Mouse (Mus musculus) Patski (cell line): Measurements from ENCODE around the gene Arsg. TPM values are rescaled to one million over a fixed set of nuclear protein-coding genes. Genes with fewer than 3 reads are reported as not detected.

ENCODE experiments used
- ATAC-seq: fragments of 100-300 bp; one replicate; pipeline ENCODE4 v1.8.0; 2021
- CTCF ChIA-PET: fragments of 350-600 bp; sonication (Branson Sonifier 250); formaldehyde crosslinking; loops from one replicate; lab custom pipeline; 2022; ENCODE audit warnings: inconsistent platforms; lab: Charles Lee
- POLR2A ChIA-PET: fragments of 350-600 bp; sonication (Branson Sonifier 250); formaldehyde crosslinking; loops from one replicate; lab custom pipeline; 2022; ENCODE audit warnings: antibody characterized with exemption, inconsistent platforms; lab: Charles Lee
- DNase-seq: peaks from one replicate; pipeline ENCODE4 v3.0.0-alpha.2; 2011; ENCODE audit warnings: low read depth, low spot score
- H3K27me3 ChIP-seq: fragments of 371-371 bp; one replicate; pipeline ENCODE4 v1.5.1; 2021
- CTCF ChIP-seq: fragments of 100-300 bp; IDR thresholded peaks from one replicate; pipeline ENCODE4 v1.5.1; 2021
- in situ Hi-C: fragments of 300-500 bp; cut with MboI; formaldehyde crosslinking; loops from 3 replicates; pipeline ENCODE4 v1.11.1; 2018; ENCODE audit warnings: low pct_unique_long_range_greater_than_20kb, mixed read lengths
- polyA plus RNA-seq: library from polyadenylated mRNA; unstranded; gene quantifications from one replicate; pipeline ENCODE4 v1.2.3, GENCODE M21; 2021

Gene Arsg
- polyA plus RNA-seq, 1 experiment from 2014 or later = 1.1 TPM

DNA sequence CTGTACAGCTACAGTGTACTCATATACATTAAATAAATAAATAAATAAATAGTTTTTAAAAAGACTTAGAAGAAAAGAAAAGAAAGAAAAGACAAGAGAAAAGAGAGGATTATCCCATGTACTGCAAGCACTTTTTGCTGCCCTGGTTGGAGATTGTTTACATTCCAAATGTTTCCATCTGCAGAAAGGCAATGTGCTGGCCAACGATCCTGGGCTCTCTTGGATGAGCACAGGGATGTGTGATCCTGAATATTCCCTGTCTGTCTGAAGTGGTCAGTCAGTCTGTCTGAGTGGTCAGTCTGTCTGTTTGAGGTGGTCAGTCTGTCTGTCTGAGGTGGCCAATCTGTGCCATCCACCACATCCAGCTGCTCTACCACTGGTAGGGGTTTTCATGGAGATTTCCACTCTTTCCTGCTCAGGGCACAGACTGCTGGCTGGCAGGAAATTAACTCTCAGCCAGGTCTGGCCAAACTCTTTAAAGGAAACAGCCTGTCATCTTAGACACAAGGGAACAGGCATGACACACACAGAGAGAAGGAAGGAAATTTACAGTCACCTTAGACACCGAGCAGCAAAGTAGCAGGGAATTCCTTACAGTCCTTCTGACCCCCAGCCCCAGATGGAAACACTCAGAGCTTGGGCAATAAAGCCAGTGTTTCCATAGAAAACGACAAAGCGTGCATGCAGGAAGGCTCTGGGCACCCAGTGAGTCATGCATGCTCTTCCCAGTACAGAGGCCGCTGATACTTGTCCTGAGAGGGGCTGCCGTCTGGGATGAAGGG is 120.2 kb downstream of the Arsg start:
- CTCF ChIA-PET = interaction anchor here (1.2 kb wide), 1 partner anchor 9 kb away, joined by 3 read pairs; no protein-coding TSS in a partner anchor
- in situ Hi-C loops = no loop called here
- ATAC-seq (no peak), DNase-seq (no peak)
- TF ChIP-seq CTCF = no peak
- POLR2A ChIA-PET = interaction anchor here (0.6 kb wide), 1 partner anchor 52 kb away, joined by 3 read pairs; no protein-coding TSS in a partner anchor
- H3K27me3 ChIP-seq = no peaks in the 10 kb centered on the region

GRCm38 (mm10) chr11:109594761-109595160 is 121.6 kb downstream of the Arsg start:
- DNase-seq = no peak
- in situ Hi-C loops = no loop called here
- TF ChIP-seq CTCF = no peak
- ChIA-PET CTCF (interaction anchor here (1.2 kb wide), 1 partner anchor 10 kb away, joined by 3 read pairs; no protein-coding TSS in a partner anchor), POLR2A (no interaction called here)
- no peak for ATAC-seq
- no peaks in the 10 kb centered on the region for H3K27me3 ChIP-seq

- H3K27me3 ChIP-seq = no peaks in the 10 kb centered on the region
- CTCF ChIA-PET = interaction anchor here (1.1 kb wide), 1 partner anchor 14 kb away, joined by 3 read pairs; no protein-coding TSS in a partner anchor
- no peak for ATAC-seq
- DNase-seq = no peak
- POLR2A ChIA-PET = no interaction called here
- in situ Hi-C loops = no loop called here
- TF ChIP-seq CTCF = no peak
These were observed 125.8 kb downstream of the Arsg start for GRCm38 (mm10) chr11:109598778-109599570.

- CTCF ChIA-PET = interaction anchor here (1.1 to 2.0 kb wide), 2 partner anchors 14 to 23 kb away, joined by 3 to 7 read pairs; no protein-coding TSS in a partner anchor
- in situ Hi-C loops = no loop called here
- no peak for DNase-seq
- POLR2A ChIA-PET = interaction anchor here (0.6 to 0.7 kb wide), 6 partner anchors 21 to 1507 kb away, joined by 3 to 7 read pairs (median 6); no protein-coding TSS in a partner anchor
- no peaks in the 10 kb centered on the region for H3K27me3 ChIP-seq
- ATAC-seq = no peak
- no peak for TF ChIP-seq CTCF
These were observed 134.4 kb downstream of the Arsg start for GRCm38 (mm10) chr11:109607600-109607999.

- TF ChIP-seq CTCF = no peak
- DNase-seq (no peak), ATAC-seq (no peak)
- in situ Hi-C loops = no loop called here
- no peaks in the 10 kb centered on the region for H3K27me3 ChIP-seq
- CTCF ChIA-PET = interaction anchor here (1.0 to 4.8 kb wide), 3 partner anchors 11 to 60 kb away, joined by 3 to 43 read pairs (median 3); no protein-coding TSS in a partner anchor
- POLR2A ChIA-PET = no interaction called here
These were observed 135.9 kb downstream of the Arsg start for GRCm38 (mm10) chr11:109608976-109609625.

DNA sequence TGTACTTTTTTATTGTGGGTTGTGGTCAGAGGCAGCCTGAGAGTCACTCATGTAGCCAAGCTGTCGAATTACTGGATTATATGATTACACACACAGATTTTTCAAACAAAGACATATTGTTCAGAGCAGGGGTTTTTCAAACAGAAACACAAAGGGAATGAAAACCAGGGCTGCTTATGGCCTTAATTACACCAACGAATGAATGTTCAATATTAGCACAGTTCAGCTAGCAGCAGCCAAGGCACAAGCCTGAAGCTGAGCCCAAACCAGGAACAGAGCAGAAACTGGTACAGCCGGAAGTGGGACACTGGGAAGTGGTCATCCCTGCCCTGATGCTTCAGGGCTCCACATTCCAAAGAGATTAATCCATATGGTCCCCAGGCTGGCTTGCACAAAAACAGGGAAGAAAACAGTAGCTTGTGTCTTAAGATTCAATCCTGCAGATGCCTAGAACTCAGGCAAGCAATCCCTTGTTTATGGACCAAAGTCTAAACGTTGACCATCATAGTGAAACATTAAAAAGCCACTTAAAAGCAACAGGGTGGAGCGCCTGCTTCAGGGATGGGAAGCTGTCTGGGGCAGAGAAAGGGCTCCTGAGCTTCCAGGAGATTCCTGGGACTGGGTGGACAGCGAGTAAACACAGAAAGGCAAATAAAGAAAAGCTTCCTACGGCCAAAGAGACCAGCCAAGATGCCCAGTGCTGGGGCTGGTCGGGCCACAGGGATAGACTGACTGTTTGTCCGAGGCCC is 137.0 kb downstream of the Arsg start:
- no peak for ATAC-seq
- no peaks in the 10 kb centered on the region for H3K27me3 ChIP-seq
- CTCF ChIA-PET = interaction anchor here (0.9 to 4.8 kb wide), 8 partner anchors 8 to 711 kb away, joined by 3 to 43 read pairs (median 3); no protein-coding TSS in a partner anchor
- no peak for TF ChIP-seq CTCF
- no peak for DNase-seq
- in situ Hi-C loops = no loop called here
- POLR2A ChIA-PET = interaction anchor here (1.2 to 1.6 kb wide), 4 partner anchors 11 to 44 kb away, joined by 3 to 4 read pairs (median 4); no protein-coding TSS in a partner anchor

DNA sequence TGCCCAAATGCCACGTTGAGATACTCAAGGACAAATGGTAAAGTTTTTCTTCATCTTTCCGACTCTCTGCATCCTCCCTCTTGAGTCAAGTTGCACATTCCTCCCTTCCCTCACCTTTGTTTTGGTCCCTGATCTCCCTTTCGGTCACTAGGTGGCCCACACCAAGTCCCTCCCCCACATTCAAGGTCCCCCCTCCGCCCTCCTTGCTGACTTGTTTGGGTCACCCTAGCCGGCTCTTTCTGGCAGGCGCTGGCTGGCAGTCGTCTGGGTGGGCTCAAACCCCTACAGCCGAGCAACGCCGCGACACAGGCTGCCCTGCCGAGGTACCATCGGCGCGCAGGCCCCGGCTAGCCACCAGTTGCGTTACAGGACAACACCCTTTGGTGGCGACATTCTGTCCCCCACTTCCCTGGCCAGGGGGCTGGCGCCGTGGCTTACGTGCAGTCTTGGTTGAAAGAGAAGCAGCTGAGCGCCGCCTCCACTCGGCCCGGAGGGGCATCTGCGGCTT is 137.7 kb downstream of the Arsg start:
- in situ Hi-C loops = no loop called here
- CTCF ChIA-PET = interaction anchor here (0.9 to 4.8 kb wide), 8 partner anchors 9 to 710 kb away, joined by 3 to 43 read pairs (median 3); no protein-coding TSS in a partner anchor
- DNase-seq (no peak), ATAC-seq (peak; percentile 10)
- TF ChIP-seq CTCF = peak; percentile 58
- POLR2A ChIA-PET = interaction anchor here (1.2 to 1.6 kb wide), 4 partner anchors 10 to 43 kb away, joined by 3 to 4 read pairs (median 4); no protein-coding TSS in a partner anchor
- no peaks in the 10 kb centered on the region for H3K27me3 ChIP-seq

DNA sequence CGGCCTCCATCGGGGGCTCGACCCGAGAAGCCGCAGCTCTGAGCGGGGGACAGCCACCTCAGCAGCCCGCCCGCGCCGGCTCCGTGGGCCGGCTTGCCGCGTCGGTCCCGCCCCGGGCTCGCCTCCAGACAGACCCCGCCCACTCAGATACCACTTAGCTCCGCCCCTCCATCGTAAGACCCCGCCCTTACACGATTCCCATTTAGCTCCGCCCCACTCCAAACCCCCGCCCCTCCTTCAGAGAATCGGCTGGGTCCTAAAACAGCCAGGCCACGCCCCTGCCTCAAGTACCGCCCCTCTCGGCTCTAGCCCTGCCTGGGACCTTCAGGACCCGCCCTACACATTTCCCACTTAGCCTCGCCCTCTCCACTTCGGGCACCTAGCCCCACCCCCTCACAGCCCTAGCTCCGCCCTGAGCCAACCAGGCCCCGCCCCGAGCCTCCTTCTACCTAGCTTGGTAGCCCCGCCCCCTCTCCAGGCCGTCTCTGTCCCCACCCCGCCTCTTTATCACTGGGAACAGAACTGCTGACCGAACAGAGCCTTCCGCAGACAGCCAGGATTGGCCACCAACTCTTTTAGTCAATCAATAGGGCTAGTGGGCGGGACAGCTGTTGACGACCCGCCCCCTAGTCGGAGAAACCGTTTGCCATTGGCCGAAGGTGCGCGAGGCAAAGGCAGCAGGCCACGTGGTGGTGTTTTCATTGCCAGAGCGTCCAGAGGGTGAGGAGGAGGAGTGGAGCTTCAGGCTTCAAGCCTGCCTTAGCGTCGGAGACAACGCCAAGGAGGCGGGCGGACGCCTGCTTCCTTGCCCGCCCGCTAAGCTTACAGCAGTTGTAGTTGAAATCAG is 138.4 kb downstream of the Arsg start, which contains the start of gene Wipi1:
TSS of gene Wipi1 (minus strand) at position 665 of the 847 bp plus-strand sequence.
- CTCF ChIA-PET = interaction anchor here (1.3 to 4.8 kb wide), 2 partner anchors 9 to 141 kb away, joined by 3 to 43 read pairs; no protein-coding TSS in a partner anchor
- no peaks in the 10 kb centered on the region for H3K27me3 ChIP-seq
- in situ Hi-C loops = no loop called here
- POLR2A ChIA-PET = interaction anchor here (1.6 kb wide), 1 partner anchor 9 kb away, joined by 4 read pairs; no protein-coding TSS in a partner anchor
- DNase-seq = peak; percentile 89
- ATAC-seq = peak; percentile 94
- no peak for TF ChIP-seq CTCF
